Mouse (Mus musculus): ENCODE data around the gene Spryd4. TPM values are rescaled to one million over a fixed set of nuclear protein-coding genes. Genes with fewer than 3 reads are reported as not detected.
"Not testable (repeated sequence)": the region's sequence is repeated elsewhere in the genome, so short reads cannot be mapped to it uniquely, and the experiment has no call there.

Spryd4 gene
- polyA plus RNA-seq, 1 experiment from 2014 or later: 46.1 TPM

DNA sequence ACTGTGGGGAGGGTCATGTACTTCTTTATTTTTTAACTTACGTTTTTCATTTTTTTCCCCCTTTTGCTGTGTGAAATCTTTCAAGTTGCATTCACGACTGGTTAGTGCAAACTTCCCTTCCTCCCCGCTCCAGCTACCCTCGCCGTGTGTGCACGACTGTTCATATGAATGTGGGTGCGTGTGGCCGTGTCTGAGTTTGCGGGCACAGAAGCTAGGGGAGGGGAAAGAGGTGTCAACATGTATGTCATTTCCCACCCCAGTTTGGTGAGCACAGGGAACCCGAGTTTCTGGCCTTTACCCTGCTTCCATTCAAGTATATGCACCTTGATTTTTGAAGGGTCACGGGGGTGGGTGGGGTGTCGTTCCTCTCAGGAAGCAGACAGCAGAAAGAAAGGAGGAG is 19.0 kb upstream of the Spryd4 start:
- H3K36me3 ChIP-seq (ENCODE audit: control insufficient read depth, insufficient read depth): no peaks in the 10 kb centered on the region
- no peaks in the 10 kb centered on the region for H3K27me3 ChIP-seq (ENCODE audit: control insufficient read depth, insufficient read depth, low read length)
- ATAC-seq (replicated peaks; ENCODE audit: extremely low read depth, insufficient read depth, low FRiP score): no peak
- H3K4me2 ChIP-seq (ENCODE audit: low read depth, low read length): no peak overlapping the region
- H3K27ac ChIP-seq (ENCODE audit: low read length): no peak overlapping the region
- no peak overlapping the region for H3K4me3 ChIP-seq (ENCODE audit: low read length)
- 79% methylated on average over 12 of the region's 12 CpGs for WGBS
- H3K9ac ChIP-seq (ENCODE audit: low read length): no peak overlapping the region
- H3K4me1 ChIP-seq (ENCODE audit: control insufficient read depth, insufficient read depth, low read length): peaks cover 13% of the 10 kb centered on the region
- H3K9me3 ChIP-seq (replicated peaks; ENCODE audit: control insufficient read depth, low read length): no peaks in the 10 kb centered on the region

GRCm38 (mm10) chr10:128228009-128228408 is 16.4 kb upstream of the Spryd4 start:
- no peaks in the 10 kb centered on the region for H3K9me3 ChIP-seq (replicated peaks; ENCODE audit: control insufficient read depth, low read length)
- H3K27me3 ChIP-seq (ENCODE audit: control insufficient read depth, insufficient read depth, low read length): no peaks in the 10 kb centered on the region
- H3K36me3 ChIP-seq (ENCODE audit: control insufficient read depth, insufficient read depth): no peaks in the 10 kb centered on the region
- H3K27ac ChIP-seq (ENCODE audit: low read length): no peak overlapping the region
- ATAC-seq (replicated peaks; ENCODE audit: extremely low read depth, insufficient read depth, low FRiP score): no peak
- H3K4me2 ChIP-seq (ENCODE audit: low read depth, low read length): no peak overlapping the region
- peaks cover 13% of the 10 kb centered on the region for H3K4me1 ChIP-seq (ENCODE audit: control insufficient read depth, insufficient read depth, low read length)
- 0 out of 2 replicates have a peak overlapping the region, but pooled peaks have one; percentile 25 for H3K9ac ChIP-seq (ENCODE audit: low read length)
- H3K4me3 ChIP-seq (ENCODE audit: low read length): no peak overlapping the region
- 91% methylated on average over 8 of the region's 8 CpGs for WGBS

GRCm38 (mm10) chr10:128227592-128227991 is 16.0 kb upstream of the Spryd4 start:
- no peak overlapping the region for H3K27ac ChIP-seq (ENCODE audit: low read length)
- no peaks in the 10 kb centered on the region for H3K9me3 ChIP-seq (replicated peaks; ENCODE audit: control insufficient read depth, low read length)
- peaks cover 10% of the 10 kb centered on the region for H3K4me1 ChIP-seq (ENCODE audit: control insufficient read depth, insufficient read depth, low read length)
- H3K4me3 ChIP-seq (ENCODE audit: low read length): no peak overlapping the region
- ATAC-seq (replicated peaks; ENCODE audit: extremely low read depth, insufficient read depth, low FRiP score): no peak
- 69% methylated on average over 9 of the region's 9 CpGs for WGBS
- no peak overlapping the region for H3K4me2 ChIP-seq (ENCODE audit: low read depth, low read length)
- H3K36me3 ChIP-seq (ENCODE audit: control insufficient read depth, insufficient read depth): no peaks in the 10 kb centered on the region
- H3K9ac ChIP-seq (ENCODE audit: low read length): 0 out of 2 replicates have a peak overlapping the region, but pooled peaks have one; percentile 25
- H3K27me3 ChIP-seq (ENCODE audit: control insufficient read depth, insufficient read depth, low read length): no peaks in the 10 kb centered on the region

DNA sequence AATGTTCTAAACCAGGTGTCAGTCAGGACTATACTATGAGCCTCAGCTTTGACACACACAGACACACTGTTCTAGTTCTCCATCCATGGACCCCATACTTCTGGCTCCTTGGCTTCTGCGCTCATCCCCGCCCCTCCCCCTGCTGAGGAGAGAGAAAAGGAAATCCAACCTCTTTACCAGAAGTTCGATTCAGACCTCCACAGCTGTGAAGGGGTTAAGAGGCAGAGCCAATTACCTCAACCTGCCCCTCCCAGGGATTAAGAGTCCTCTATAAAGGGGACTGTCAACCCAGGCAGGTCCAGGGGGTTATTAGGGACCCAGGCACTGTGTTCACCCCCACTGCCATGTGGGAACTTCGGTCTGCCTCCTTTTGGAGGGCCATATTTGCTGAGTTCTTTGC is 13.9 kb upstream of the Spryd4 start, which contains the start of gene Mip:
TSS of gene Mip (plus strand) at position 301 of the 400 bp plus-strand sequence.
- 50% methylated on average over 4 of the region's 4 CpGs for WGBS

GRCm38 (mm10) chr10:128225064-128225463 is 13.5 kb upstream of the Spryd4 start:
- no peak for ATAC-seq (replicated peaks; ENCODE audit: extremely low read depth, insufficient read depth, low FRiP score)
- WGBS: 50% methylated on average over 5 of the region's 5 CpGs
- Histone ChIP-seq H3K9ac (ENCODE audit: low read length) (no peak overlapping the region; the same call in 1 of the 2 replicates), H3K27ac (ENCODE audit: low read length) (no peak overlapping the region), H3K4me1 (ENCODE audit: control insufficient read depth, insufficient read depth, low read length) (peaks cover 4% of the 10 kb centered on the region; the same call in 1 of the 2 replicates), H3K36me3 (ENCODE audit: control insufficient read depth, insufficient read depth) (no peaks in the 10 kb centered on the region), H3K4me2 (ENCODE audit: low read depth, low read length) (no peak overlapping the region), H3K9me3 (replicated peaks; ENCODE audit: control insufficient read depth, low read length) (no peaks in the 10 kb centered on the region), H3K4me3 (ENCODE audit: low read length) (no peak overlapping the region), H3K27me3 (ENCODE audit: control insufficient read depth, insufficient read depth, low read length) (no peaks in the 10 kb centered on the region)

More for the DNA sequence above, 13.9 kb upstream of the Spryd4 start, which contains the start of gene Mip:
- no peak within 1 kb of the TSS for H3K4me3 ChIP-seq (ENCODE audit: low read length)
- H3K36me3 ChIP-seq (ENCODE audit: control insufficient read depth, insufficient read depth): no peaks in the 10 kb centered on the region
- H3K27me3 ChIP-seq (ENCODE audit: control insufficient read depth, insufficient read depth, low read length): no peaks in the 10 kb centered on the region
- peaks cover 4% of the 10 kb centered on the region; the same call in 1 of the 2 replicates for H3K4me1 ChIP-seq (ENCODE audit: control insufficient read depth, insufficient read depth, low read length)
- ATAC-seq (replicated peaks; ENCODE audit: extremely low read depth, insufficient read depth, low FRiP score): no peak
- H3K9ac ChIP-seq (ENCODE audit: low read length): no peak within 1 kb of the TSS; the same call in 1 of the 2 replicates
- H3K27ac ChIP-seq (ENCODE audit: low read length): no peak within 1 kb of the TSS
- H3K9me3 ChIP-seq (replicated peaks; ENCODE audit: control insufficient read depth, low read length): no peaks in the 10 kb centered on the region
- no peak within 1 kb of the TSS for H3K4me2 ChIP-seq (ENCODE audit: low read depth, low read length)

DNA sequence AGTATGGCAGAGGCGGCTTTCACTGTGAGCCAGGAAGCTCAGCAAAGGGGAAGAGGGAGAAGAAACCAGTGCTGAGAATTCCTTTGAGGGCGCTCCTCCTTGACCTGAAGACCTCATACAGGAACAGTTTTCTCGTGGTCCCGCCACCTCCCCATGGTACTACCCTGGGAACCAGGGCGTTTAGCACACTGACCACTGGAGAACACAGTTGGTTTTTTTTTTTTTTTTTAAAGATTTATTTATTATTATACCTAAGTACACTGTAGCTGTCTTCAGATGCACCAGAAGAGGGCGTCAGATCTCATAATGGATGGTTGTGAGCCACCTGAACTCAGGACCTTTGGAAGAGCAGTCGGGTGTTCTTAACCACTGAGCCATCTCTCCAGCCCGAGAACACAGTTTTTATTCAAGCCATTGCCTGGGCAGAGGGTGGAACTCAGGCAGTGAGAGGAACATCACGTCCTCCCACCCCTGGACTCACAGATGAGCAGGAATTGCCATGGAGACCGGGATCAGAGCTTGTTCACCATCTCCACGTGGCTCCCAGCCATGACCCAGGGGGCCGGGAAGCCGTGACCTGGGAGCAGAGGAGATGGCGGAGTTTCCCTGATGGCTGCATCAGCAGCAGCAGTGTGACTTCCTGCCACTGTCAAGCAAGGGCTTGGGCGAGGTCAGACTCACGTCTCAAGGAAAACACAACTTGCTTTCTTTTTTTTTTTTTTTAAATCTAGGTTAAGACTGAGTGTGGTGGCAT is 10.1 kb upstream of the Spryd4 start:
- 51% methylated on average over 16 of the region's 16 CpGs for WGBS
- no peak overlapping the region for H3K4me2 ChIP-seq (ENCODE audit: low read depth, low read length)
- ATAC-seq (replicated peaks; ENCODE audit: extremely low read depth, insufficient read depth, low FRiP score): no peak

DNA sequence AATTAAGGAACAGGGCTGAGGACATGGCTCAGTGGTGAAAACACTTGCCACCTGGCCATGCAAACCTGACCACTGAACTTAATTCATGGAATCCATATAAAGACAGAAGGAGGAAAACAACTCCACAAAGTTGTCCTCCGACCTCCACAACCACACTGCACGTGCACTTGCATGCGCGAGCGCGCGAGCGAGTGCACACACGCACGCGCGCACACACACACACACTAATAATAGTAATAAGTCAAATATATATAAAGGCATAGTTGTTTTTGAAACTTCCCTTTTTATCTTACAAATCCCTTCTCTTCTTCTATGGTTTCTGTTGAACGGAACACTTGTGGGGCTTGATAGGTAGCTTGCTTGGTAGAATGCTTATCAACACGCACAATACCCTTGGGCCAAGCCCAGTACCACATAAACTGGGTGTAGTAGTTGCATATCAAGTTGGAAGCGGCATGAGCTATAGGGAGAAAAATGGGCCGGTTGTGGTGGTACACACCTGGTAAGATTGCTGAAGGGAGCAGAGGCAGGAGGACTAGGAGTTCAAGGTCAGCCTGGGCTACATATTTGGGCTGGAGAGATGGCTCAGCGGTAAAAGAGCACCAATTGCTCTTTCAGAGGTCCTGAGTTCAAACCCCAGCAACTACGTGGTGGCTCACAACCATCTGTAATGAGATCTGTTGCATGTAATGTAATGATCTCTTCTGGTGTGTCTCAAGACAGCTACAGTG is 6.9 kb upstream of the Spryd4 start:
- Histone ChIP-seq H3K27ac (ENCODE audit: low read length) (no peak overlapping the region), H3K27me3 (ENCODE audit: control insufficient read depth, insufficient read depth, low read length) (0 out of 2 replicates have a peak, but pooled peaks cover 1% of the 10 kb centered on the region), H3K36me3 (ENCODE audit: control insufficient read depth, insufficient read depth) (no peaks in the 10 kb centered on the region), H3K9me3 (replicated peaks; ENCODE audit: control insufficient read depth, low read length) (no peaks in the 10 kb centered on the region), H3K4me3 (ENCODE audit: low read length) (no peak overlapping the region), H3K4me1 (ENCODE audit: control insufficient read depth, insufficient read depth, low read length) (no peaks in the 10 kb centered on the region), H3K4me2 (ENCODE audit: low read depth, low read length) (no peak overlapping the region), H3K9ac (ENCODE audit: low read length) (no peak overlapping the region)
- ATAC-seq (replicated peaks; ENCODE audit: extremely low read depth, insufficient read depth, low FRiP score): no peak
- 88% methylated on average over 18 of the region's 18 CpGs for WGBS

More for the DNA sequence above, 10.1 kb upstream of the Spryd4 start:
- H3K36me3 ChIP-seq (ENCODE audit: control insufficient read depth, insufficient read depth): no peaks in the 10 kb centered on the region
- no peak overlapping the region for H3K9ac ChIP-seq (ENCODE audit: low read length)
- no peaks in the 10 kb centered on the region for H3K9me3 ChIP-seq (replicated peaks; ENCODE audit: control insufficient read depth, low read length)
- H3K27ac ChIP-seq (ENCODE audit: low read length): no peak overlapping the region
- no peak overlapping the region for H3K4me3 ChIP-seq (ENCODE audit: low read length)
- no peaks in the 10 kb centered on the region for H3K27me3 ChIP-seq (ENCODE audit: control insufficient read depth, insufficient read depth, low read length)
- H3K4me1 ChIP-seq (ENCODE audit: control insufficient read depth, insufficient read depth, low read length): no peaks in the 10 kb centered on the region

- Histone ChIP-seq H3K27ac (ENCODE audit: low read length) (no peak overlapping the region), H3K4me1 (ENCODE audit: control insufficient read depth, insufficient read depth, low read length) (peaks cover 7% of the 10 kb centered on the region), H3K36me3 (ENCODE audit: control insufficient read depth, insufficient read depth) (no peaks in the 10 kb centered on the region), H3K9ac (ENCODE audit: low read length) (no peak overlapping the region), H3K27me3 (ENCODE audit: control insufficient read depth, insufficient read depth, low read length) (0 out of 2 replicates have a peak, but pooled peaks cover 3% of the 10 kb centered on the region), H3K4me3 (ENCODE audit: low read length) (no peak overlapping the region), H3K9me3 (replicated peaks; ENCODE audit: control insufficient read depth, low read length) (no peaks in the 10 kb centered on the region), H3K4me2 (ENCODE audit: low read depth, low read length) (no peak overlapping the region)
- no peak for ATAC-seq (replicated peaks; ENCODE audit: extremely low read depth, insufficient read depth, low FRiP score)
- WGBS: 80% methylated on average over 5 of the region's 5 CpGs
These were observed 3.4 kb upstream of the Spryd4 start for GRCm38 (mm10) chr10:128214981-128215380.

DNA sequence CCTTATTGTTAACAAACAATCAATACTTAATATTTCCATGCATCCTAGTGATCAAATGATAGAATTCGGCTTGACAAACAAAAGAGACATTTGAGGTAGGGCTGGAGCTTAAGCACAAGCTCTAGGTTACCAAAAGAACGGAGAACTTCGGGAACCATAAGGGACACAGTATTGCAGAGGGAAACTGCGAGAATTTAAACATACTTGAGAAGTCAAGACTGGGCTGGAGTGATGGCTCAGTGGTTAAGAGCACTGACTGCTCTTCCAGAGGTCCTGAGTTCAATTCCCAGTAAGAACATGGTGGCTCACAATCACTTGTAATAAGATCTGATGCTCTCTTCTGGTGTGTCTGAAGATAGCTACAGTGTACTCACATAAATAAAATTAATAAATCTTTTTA is 2.5 kb upstream of the Spryd4 start:
- H3K4me1 ChIP-seq (ENCODE audit: control insufficient read depth, insufficient read depth, low read length); ATAC-seq (replicated peaks; ENCODE audit: extremely low read depth, insufficient read depth, low FRiP score); H3K27me3 ChIP-seq (ENCODE audit: control insufficient read depth, insufficient read depth, low read length); H3K36me3 ChIP-seq (ENCODE audit: control insufficient read depth, insufficient read depth); H3K9ac ChIP-seq (ENCODE audit: low read length); H3K27ac ChIP-seq (ENCODE audit: low read length); H3K4me2 ChIP-seq (ENCODE audit: low read depth, low read length); H3K9me3 ChIP-seq (replicated peaks; ENCODE audit: control insufficient read depth, low read length); H3K4me3 ChIP-seq (ENCODE audit: low read length): not testable (repeated sequence)
- WGBS: 83% methylated on average over 4 of the region's 4 CpGs

All from heart, embryonic 16.5 days (tissue).